Mouse (Mus musculus) heart, embryonic 12.5 days (tissue): ENCODE measurements at regions not wholly inside any gene's neighbourhood (a gene's known extent, or its start where the extent isn't known, plus 50 kb on each side); places are given as distances from the start of the nearest gene placed in this dataset.

ENCODE experiments used
- ATAC-seq: fragments of 200-750 bp; cut with Nextera tagmentation; 2 replicates; pipeline ENCODE4 v1.8.0; 2017; ENCODE audit warnings: moderate TSS enrichment, moderate library complexity; ENCODE audit not compliant: insufficient number of reproducible peaks, low FRiP score
- H3K27ac ChIP-seq: fragments of 300-500 bp; sonication (generic); 2 replicates; pipeline ENCODE4 v1.5.1; 2016; ENCODE audit warnings: mild to moderate bottlenecking, moderate library complexity; ENCODE audit not compliant: poor library complexity, severe bottlenecking
- H3K27me3 ChIP-seq: fragments of 300-500 bp; sonication (generic); replicated peaks from 2 replicates; pipeline ENCODE4 v1.6.1; 2016; ENCODE audit warnings: mild to moderate bottlenecking, moderate library complexity
- H3K36me3 ChIP-seq: fragments of 300-500 bp; sonication (generic); 2 replicates; pipeline ENCODE4 v1.6.1; 2016; ENCODE audit warnings: mild to moderate bottlenecking, moderate library complexity
- H3K4me1 ChIP-seq: fragments of 300-500 bp; sonication (generic); replicated peaks from 2 replicates; pipeline ENCODE4 v1.6.1; 2016; ENCODE audit warnings: mild to moderate bottlenecking
- H3K4me2 ChIP-seq: fragments of 300-500 bp; sonication (generic); 2 replicates; pipeline ENCODE4 v1.6.1; 2016; ENCODE audit warnings: mild to moderate bottlenecking, moderate library complexity
- H3K4me3 ChIP-seq: fragments of 300-500 bp; sonication (generic); 2 replicates; pipeline ENCODE4 v1.5.1; 2016; ENCODE audit warnings: mild to moderate bottlenecking
- H3K9ac ChIP-seq: fragments of 300-500 bp; sonication (generic); 2 replicates; pipeline ENCODE4 v1.6.1; 2016; ENCODE audit warnings: mild to moderate bottlenecking, moderate library complexity
- H3K9me3 ChIP-seq: fragments of 300-500 bp; sonication (generic); replicated peaks from 2 replicates; pipeline ENCODE4 v1.6.1; 2016; ENCODE audit warnings: mild to moderate bottlenecking, moderate library complexity
- WGBS: fragments of 180-500 bp; shearing (Covaris S2); methylation state at CpG from one replicate; pipeline ENCODE4 v1.1.7; 2016; 5-methylcytosine and 5-hydroxymethylcytosine counted together

DNA sequence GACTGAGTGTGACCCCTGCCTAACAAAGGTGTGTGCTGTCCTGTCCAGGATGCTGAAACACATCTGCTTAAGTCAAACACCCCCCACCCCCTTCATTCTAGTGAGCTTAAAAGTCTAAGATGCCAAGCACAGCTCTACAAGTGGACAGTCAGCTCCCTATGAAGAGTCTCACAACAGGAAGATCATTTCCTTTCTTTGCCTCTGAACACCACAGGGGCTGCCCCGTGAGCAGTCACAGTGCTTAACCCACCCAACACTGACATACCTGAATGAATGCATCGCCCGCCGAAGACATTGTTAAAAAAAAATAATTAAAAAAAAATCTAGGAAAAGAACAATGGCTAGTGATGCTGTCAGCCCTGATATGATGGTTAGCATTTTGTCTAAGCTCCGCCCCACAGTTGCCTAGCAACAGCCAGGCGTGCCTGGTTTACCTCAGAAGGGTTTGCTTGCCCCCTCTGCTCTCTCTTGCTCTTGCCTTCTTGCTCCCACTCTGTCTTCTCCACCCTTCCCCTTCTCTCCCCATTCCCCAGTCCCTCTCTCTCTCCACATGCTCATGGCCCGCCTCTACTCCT, 187.7 kb downstream of the Ly86 start:
- ATAC-seq, result no peak
- H3K4me2 ChIP-seq, result no peak overlapping the region
- WGBS, result 74% methylated on average over 7 of the region's 7 CpGs

GRCm38 (mm10) chr13:37533851-37534250, 188.8 kb downstream of the Ly86 start:
- no peak overlapping the region for H3K4me2 ChIP-seq
- ATAC-seq, result no peak
- 59% methylated on average over 4 of the region's 4 CpGs for WGBS
- no peak overlapping the region for H3K9ac ChIP-seq
- H3K36me3 ChIP-seq, result no peaks in the 10 kb centered on the region
- H3K4me3 ChIP-seq, result no peak overlapping the region
- H3K4me1 ChIP-seq, result peaks cover 8% of the 10 kb centered on the region
- no peak overlapping the region for H3K27ac ChIP-seq
- no peaks in the 10 kb centered on the region for H3K27me3 ChIP-seq
- no peaks in the 10 kb centered on the region for H3K9me3 ChIP-seq

More for the DNA sequence above, 187.7 kb downstream of the Ly86 start:
- Histone ChIP-seq H3K36me3 (no peaks in the 10 kb centered on the region), H3K9me3 (no peaks in the 10 kb centered on the region), H3K27me3 (no peaks in the 10 kb centered on the region), H3K27ac (no peak overlapping the region), H3K4me3 (no peak overlapping the region), H3K9ac (no peak overlapping the region), H3K4me1 (peaks cover 18% of the 10 kb centered on the region)

GRCm38 (mm10) chr13:37537330-37537729, 192.3 kb downstream of the Ly86 start:
- no peak for ATAC-seq
- Histone ChIP-seq H3K4me1 (peaks cover 16% of the 10 kb centered on the region), H3K9me3 (no peaks in the 10 kb centered on the region), H3K27me3 (0 out of 2 replicates have a peak, but pooled peaks cover 3% of the 10 kb centered on the region), H3K36me3 (no peaks in the 10 kb centered on the region), H3K4me2 (no peak overlapping the region), H3K27ac (no peak overlapping the region; the same call in 1 of the 2 replicates), H3K4me3 (no peak overlapping the region), H3K9ac (no peak overlapping the region)
- WGBS, result 54% methylated on average over 6 of the region's 6 CpGs

GRCm38 (mm10) chr13:37537793-37538192, 192.8 kb downstream of the Ly86 start:
- Histone ChIP-seq H3K36me3 (no peaks in the 10 kb centered on the region), H3K27me3 (0 out of 2 replicates have a peak, but pooled peaks cover 3% of the 10 kb centered on the region), H3K9me3 (no peaks in the 10 kb centered on the region), H3K4me2 (no peak overlapping the region), H3K9ac (no peak overlapping the region), H3K4me3 (no peak overlapping the region), H3K4me1 (peaks cover 13% of the 10 kb centered on the region), H3K27ac (no peak overlapping the region)
- WGBS, result 50% methylated on average over 6 of the region's 6 CpGs
- no peak; the same call in 1 of the 2 replicates for ATAC-seq

DNA sequence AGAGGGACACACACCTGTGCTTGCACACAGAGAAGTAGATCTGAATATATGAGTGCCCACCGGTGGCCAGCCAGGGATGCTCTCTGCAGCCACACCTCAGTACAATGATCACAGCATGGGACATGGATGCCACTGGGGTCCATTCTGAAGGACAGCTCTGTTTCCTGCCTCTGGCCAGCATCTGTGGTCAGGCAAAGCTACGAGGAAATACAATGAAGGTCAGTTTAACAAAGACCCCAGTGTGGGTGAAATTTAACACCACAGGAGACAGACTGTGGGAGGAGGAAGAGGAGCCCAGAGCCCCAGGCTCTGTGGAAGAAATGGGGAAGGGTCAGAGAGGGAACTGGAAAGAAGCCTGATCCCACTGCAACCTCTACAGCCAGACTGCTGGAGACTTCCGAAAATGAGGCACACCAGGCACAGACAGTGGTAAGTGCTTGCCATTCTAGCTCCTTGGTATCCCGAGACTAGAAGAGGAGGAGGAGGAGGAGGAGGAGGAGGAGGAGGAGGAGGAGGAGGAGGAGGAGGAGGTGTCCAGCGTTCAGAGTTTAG, 196.0 kb downstream of the Ly86 start:
- 29% methylated on average over 4 of the region's 5 CpGs for WGBS
- peak overlapping the region; percentile 44; the same call in 1 of the 2 replicates for H3K4me2 ChIP-seq

DNA sequence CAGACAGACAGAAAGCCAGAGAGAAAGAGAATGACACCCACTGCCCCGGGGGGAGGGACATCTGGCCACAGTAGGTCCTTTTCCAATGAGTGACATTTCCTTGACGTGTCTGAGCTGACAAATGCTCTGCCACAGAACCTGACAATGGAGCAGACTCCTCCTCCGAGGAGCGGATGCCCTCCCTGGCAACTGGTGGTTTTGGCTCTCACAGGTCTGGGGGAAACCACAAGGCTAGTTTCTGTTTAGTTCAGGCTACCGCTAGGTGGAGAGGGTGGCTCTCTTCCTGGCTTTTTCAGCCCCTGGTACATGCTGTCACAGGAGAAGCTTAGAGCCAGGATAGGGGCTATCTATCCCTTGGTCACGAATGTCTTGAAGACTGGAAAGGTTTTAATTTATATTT, 196.7 kb downstream of the Ly86 start:
- H3K9ac ChIP-seq, result no peak overlapping the region
- no peaks in the 10 kb centered on the region for H3K36me3 ChIP-seq
- 1% methylated on average over 6 of the region's 6 CpGs for WGBS
- H3K4me2 ChIP-seq, result peak overlapping the region; percentile 44
- ATAC-seq, result peak; percentile 64
- no peak overlapping the region for H3K4me3 ChIP-seq
- peaks cover 13% of the 10 kb centered on the region for H3K4me1 ChIP-seq
- H3K27ac ChIP-seq, result no peak overlapping the region
- H3K9me3 ChIP-seq, result no peaks in the 10 kb centered on the region
- H3K27me3 ChIP-seq, result peaks cover 3% of the 10 kb centered on the region; the same call in 1 of the 2 replicates

More for the DNA sequence above, 196.0 kb downstream of the Ly86 start:
- Histone ChIP-seq H3K4me3 (no peak overlapping the region), H3K9me3 (no peaks in the 10 kb centered on the region), H3K9ac (no peak overlapping the region), H3K36me3 (no peaks in the 10 kb centered on the region), H3K27ac (no peak overlapping the region), H3K27me3 (peaks cover 3% of the 10 kb centered on the region; the same call in 1 of the 2 replicates), H3K4me1 (peaks cover 13% of the 10 kb centered on the region)
- ATAC-seq, result no peak

DNA sequence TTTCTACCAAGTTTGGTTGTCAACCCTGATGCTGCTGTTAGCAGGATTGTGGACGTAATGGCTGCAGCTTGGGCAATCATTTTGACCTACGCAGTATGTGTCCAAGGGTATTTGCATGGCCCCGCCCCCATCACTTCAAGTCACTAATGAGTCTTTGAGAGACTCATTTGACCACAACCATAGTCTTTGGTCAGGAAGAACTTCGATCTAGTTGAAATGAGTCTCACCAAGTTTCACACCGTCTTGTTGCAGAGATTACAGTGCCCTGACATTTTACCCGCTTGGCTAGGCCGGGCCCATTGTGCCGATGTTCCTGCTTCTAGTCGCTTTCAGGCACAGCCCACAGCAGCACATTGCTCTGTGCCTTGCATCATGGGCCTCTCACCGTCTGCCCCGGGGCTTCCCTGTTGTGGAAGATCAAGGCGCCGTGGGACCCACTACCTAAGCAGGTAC, 197.8 kb downstream of the Ly86 start:
- Histone ChIP-seq H3K4me3 (no peak overlapping the region), H3K4me2 (no peak overlapping the region), H3K27ac (no peak overlapping the region), H3K9me3 (no peaks in the 10 kb centered on the region), H3K36me3 (no peaks in the 10 kb centered on the region), H3K27me3 (peaks cover 3% of the 10 kb centered on the region; the same call in 1 of the 2 replicates), H3K4me1 (peaks cover 17% of the 10 kb centered on the region), H3K9ac (no peak overlapping the region)
- ATAC-seq, result no peak
- WGBS, result 83% methylated on average over 13 of the region's 13 CpGs

DNA sequence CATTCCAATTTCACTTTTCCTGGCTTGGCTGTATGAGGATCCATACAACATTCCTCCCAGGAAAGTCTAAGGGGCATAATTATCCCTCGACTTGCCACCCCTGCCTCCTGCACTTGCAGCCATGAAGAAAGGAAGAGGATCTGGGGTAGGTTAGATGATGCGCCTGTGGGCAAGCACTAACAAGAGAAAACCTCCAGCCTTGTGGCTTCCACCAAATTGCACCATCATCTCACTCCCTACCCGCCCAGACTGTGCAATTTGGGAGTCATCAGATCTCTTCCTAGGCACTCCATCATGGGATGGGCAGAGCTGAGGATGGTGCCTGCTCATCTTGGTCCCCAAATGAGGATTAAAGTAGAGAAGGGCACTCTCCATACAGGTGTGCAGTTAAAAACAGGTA, 198.8 kb downstream of the Ly86 start:
- H3K27ac ChIP-seq, result no peak overlapping the region
- no peak for ATAC-seq
- H3K36me3 ChIP-seq, result no peaks in the 10 kb centered on the region
- H3K27me3 ChIP-seq, result peaks cover 3% of the 10 kb centered on the region; the same call in 1 of the 2 replicates
- H3K4me1 ChIP-seq, result peaks cover 27% of the 10 kb centered on the region
- H3K4me3 ChIP-seq, result no peak overlapping the region
- H3K9ac ChIP-seq, result no peak overlapping the region
- H3K9me3 ChIP-seq, result no peaks in the 10 kb centered on the region
- no peak overlapping the region for H3K4me2 ChIP-seq
- WGBS, result 77% methylated on average over 3 of the region's 3 CpGs

GRCm38 (mm10) chr13:37544696-37545095, 199.7 kb downstream of the Ly86 start:
- ATAC-seq, result no peak
- peaks cover 3% of the 10 kb centered on the region; the same call in 1 of the 2 replicates for H3K27me3 ChIP-seq
- H3K4me2 ChIP-seq, result no peak overlapping the region
- H3K9me3 ChIP-seq, result no peaks in the 10 kb centered on the region
- no peak overlapping the region for H3K9ac ChIP-seq
- 76% methylated on average over 2 of the region's 2 CpGs for WGBS
- H3K4me3 ChIP-seq, result no peak overlapping the region
- no peaks in the 10 kb centered on the region for H3K36me3 ChIP-seq
- peaks cover 27% of the 10 kb centered on the region for H3K4me1 ChIP-seq
- no peak overlapping the region for H3K27ac ChIP-seq

- H3K9me3 ChIP-seq, result no peaks in the 10 kb centered on the region
- H3K36me3 ChIP-seq, result no peaks in the 10 kb centered on the region
- H3K4me1 ChIP-seq, result peaks cover 24% of the 10 kb centered on the region
- no peak overlapping the region for H3K4me2 ChIP-seq
- 73% methylated on average over 3 of the region's 3 CpGs for WGBS
- H3K4me3 ChIP-seq, result no peak overlapping the region
- no peak for ATAC-seq
- H3K27ac ChIP-seq, result no peak overlapping the region
- H3K27me3 ChIP-seq, result no peaks in the 10 kb centered on the region; the same call in 1 of the 2 replicates
- no peak overlapping the region for H3K9ac ChIP-seq
These were observed 201.5 kb downstream of the Ly86 start for GRCm38 (mm10) chr13:37546556-37546955.

- ATAC-seq, result no peak
- Histone ChIP-seq H3K9me3 (no peaks in the 10 kb centered on the region), H3K4me3 (no peak overlapping the region), H3K27ac (no peak overlapping the region), H3K9ac (no peak overlapping the region), H3K4me1 (peaks cover 18% of the 10 kb centered on the region), H3K36me3 (no peaks in the 10 kb centered on the region), H3K27me3 (no peaks in the 10 kb centered on the region), H3K4me2 (no peak overlapping the region)
- 71% methylated on average over 4 of the region's 4 CpGs for WGBS
These were observed 205.6 kb downstream of the Ly86 start for GRCm38 (mm10) chr13:37550584-37550983.
